Mouse (Mus musculus): ENCODE measurements around the gene Acat2.
"Not testable (repeated sequence)": the region's sequence is repeated elsewhere in the genome, so short reads cannot be mapped to it uniquely, and the experiment has no call there.

GRCm38 (mm10) chr17:13006546-13006945 is 46.0 kb upstream of the Acat2 start, which contains the start of gene Sod2:
- TF ChIP-seq CTCF (IDR thresholded peaks at IDR 0.05; ENCODE audit: borderline replicate concordance, extremely low read depth, insufficient read depth, insufficient read length); POLR2A (IDR thresholded peaks at IDR 0.05; ENCODE audit: borderline replicate concordance, extremely low read depth, insufficient read depth, insufficient read length, poor library complexity, severe bottlenecking): not testable (repeated sequence)
